Mouse (Mus musculus): ENCODE data around the gene Egfr. TPM values are rescaled to one million over a fixed set of nuclear protein-coding genes. Genes with fewer than 3 reads are reported as not detected.

The Egfr gene
- polyA plus RNA-seq, 1 experiment: 1.7 TPM

DNA sequence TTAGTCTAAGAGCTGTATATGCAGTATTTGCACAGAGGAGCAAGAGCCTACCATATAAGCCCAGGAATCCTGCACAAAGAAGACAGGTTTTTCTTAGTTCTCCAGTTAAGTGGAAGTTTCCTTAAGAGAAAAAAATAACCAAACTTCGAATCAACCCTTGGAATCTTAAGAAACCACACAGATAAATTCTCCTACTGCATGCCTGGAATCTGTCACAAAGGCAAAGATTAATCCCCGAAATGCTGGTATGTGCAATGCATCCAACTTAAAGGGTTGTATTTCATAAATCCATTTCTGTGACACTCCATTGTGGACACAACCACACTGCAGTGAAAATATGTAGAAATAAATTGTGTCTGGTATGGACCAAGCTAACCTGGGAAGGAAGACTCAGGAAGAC, 102.1 kb downstream of the Egfr start:
- H3K27ac ChIP-seq (ENCODE audit: control insufficient read depth, insufficient read depth, low read depth, low read length): no peak overlapping the region
- no peak for TF ChIP-seq CTCF (IDR thresholded peaks at IDR 0.05; ENCODE audit: control insufficient read depth, insufficient read depth, insufficient replicate concordance, low read depth, low read length)
- no peak for TF ChIP-seq POLR2A (IDR thresholded peaks at IDR 0.05; ENCODE audit: control insufficient read depth, low read depth, low read length)
- H3K27me3 ChIP-seq (ENCODE audit: control insufficient read depth, insufficient read depth, low read length): no peaks in the 10 kb centered on the region
- no peak overlapping the region for H3K4me3 ChIP-seq (ENCODE audit: control insufficient read depth, low read depth, low read length)
- H3K4me1 ChIP-seq (ENCODE audit: control insufficient read depth, insufficient read depth, low read length): no peaks in the 10 kb centered on the region
- no peaks in the 10 kb centered on the region for H3K36me3 ChIP-seq (ENCODE audit: control insufficient read depth, insufficient read depth, low read length)

DNA sequence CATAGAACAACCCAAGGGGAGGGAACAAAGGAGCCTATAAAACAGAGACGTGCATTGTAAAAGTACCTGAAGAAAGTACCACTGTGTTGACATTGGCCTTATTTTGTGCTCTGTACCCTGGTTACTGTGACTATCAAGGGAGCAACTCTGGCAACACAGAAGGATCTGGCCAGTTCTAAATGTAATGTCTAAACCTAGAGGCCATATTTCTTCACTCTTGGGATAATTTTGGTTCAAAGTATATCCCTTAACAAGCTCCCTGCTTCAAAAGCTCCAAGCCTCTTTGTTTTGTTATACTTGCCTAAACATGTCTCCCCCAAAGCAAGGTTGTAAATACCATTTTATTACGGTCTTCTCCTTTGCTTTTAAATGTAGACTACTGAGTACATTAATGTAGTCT, 105.3 kb downstream of the Egfr start:
- Histone ChIP-seq H3K36me3 (ENCODE audit: control insufficient read depth, insufficient read depth, low read length) (no peaks in the 10 kb centered on the region), H3K27ac (ENCODE audit: control insufficient read depth, insufficient read depth, low read depth, low read length) (no peak overlapping the region), H3K27me3 (ENCODE audit: control insufficient read depth, insufficient read depth, low read length) (no peaks in the 10 kb centered on the region), H3K4me3 (ENCODE audit: control insufficient read depth, low read depth, low read length) (no peak overlapping the region), H3K4me1 (ENCODE audit: control insufficient read depth, insufficient read depth, low read length) (no peaks in the 10 kb centered on the region)
- TF ChIP-seq POLR2A (IDR thresholded peaks at IDR 0.05; ENCODE audit: control insufficient read depth, low read depth, low read length): no peak
- no peak for TF ChIP-seq CTCF (IDR thresholded peaks at IDR 0.05; ENCODE audit: control insufficient read depth, insufficient read depth, insufficient replicate concordance, low read depth, low read length)

DNA sequence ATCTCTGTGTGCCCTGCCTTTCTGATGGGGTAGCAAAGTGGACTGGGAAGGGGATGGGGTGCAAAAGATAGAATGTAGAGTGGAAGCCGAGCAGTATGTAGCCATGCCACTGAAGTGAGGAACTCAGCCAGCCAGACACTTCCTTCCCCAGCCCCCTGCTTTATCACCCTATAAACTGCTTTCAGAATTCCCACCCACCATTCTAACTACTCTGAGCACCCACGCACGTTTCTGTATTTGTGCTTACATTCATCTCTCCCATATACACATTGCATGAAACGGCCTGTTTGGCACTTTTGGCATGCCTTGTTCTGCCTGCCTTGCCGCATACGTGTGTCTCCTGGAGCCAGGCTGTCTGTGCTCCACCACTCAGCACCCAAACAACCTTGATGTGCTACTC, 109.0 kb downstream of the Egfr start:
- Histone ChIP-seq H3K27me3 (ENCODE audit: control insufficient read depth, insufficient read depth, low read length) (no peaks in the 10 kb centered on the region), H3K4me3 (ENCODE audit: control insufficient read depth, low read depth, low read length) (no peak overlapping the region), H3K4me1 (ENCODE audit: control insufficient read depth, insufficient read depth, low read length) (no peaks in the 10 kb centered on the region), H3K27ac (ENCODE audit: control insufficient read depth, insufficient read depth, low read depth, low read length) (no peak overlapping the region), H3K36me3 (ENCODE audit: control insufficient read depth, insufficient read depth, low read length) (no peaks in the 10 kb centered on the region)
- TF ChIP-seq CTCF (IDR thresholded peaks at IDR 0.05; ENCODE audit: control insufficient read depth, insufficient read depth, insufficient replicate concordance, low read depth, low read length) (no peak), POLR2A (IDR thresholded peaks at IDR 0.05; ENCODE audit: control insufficient read depth, low read depth, low read length) (no peak)

DNA sequence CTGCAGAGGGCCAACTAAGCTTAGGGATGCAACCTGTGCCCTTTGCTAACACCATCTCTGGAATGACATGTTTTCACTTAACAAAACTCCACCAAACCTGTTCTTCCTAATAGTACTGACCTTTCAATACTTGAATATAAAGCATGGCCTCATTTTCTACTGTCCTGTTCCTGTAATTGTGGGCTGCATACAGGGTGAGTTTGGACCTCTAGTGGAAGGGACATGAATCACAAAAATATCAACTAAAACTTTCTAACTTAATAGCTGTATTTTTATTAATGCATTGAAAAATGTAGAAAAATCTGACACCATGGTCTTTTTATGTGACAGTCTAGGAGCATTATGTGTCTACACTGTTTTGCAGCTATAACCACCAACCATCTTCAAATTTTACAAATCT, 111.5 kb downstream of the Egfr start:
- Histone ChIP-seq H3K36me3 (ENCODE audit: control insufficient read depth, insufficient read depth, low read length) (no peaks in the 10 kb centered on the region), H3K27me3 (ENCODE audit: control insufficient read depth, insufficient read depth, low read length) (no peaks in the 10 kb centered on the region), H3K4me3 (ENCODE audit: control insufficient read depth, low read depth, low read length) (no peak overlapping the region), H3K4me1 (ENCODE audit: control insufficient read depth, insufficient read depth, low read length) (no peaks in the 10 kb centered on the region), H3K27ac (ENCODE audit: control insufficient read depth, insufficient read depth, low read depth, low read length) (no peak overlapping the region)
- TF ChIP-seq POLR2A (IDR thresholded peaks at IDR 0.05; ENCODE audit: control insufficient read depth, low read depth, low read length) (no peak), CTCF (IDR thresholded peaks at IDR 0.05; ENCODE audit: control insufficient read depth, insufficient read depth, insufficient replicate concordance, low read depth, low read length) (no peak)

DNA sequence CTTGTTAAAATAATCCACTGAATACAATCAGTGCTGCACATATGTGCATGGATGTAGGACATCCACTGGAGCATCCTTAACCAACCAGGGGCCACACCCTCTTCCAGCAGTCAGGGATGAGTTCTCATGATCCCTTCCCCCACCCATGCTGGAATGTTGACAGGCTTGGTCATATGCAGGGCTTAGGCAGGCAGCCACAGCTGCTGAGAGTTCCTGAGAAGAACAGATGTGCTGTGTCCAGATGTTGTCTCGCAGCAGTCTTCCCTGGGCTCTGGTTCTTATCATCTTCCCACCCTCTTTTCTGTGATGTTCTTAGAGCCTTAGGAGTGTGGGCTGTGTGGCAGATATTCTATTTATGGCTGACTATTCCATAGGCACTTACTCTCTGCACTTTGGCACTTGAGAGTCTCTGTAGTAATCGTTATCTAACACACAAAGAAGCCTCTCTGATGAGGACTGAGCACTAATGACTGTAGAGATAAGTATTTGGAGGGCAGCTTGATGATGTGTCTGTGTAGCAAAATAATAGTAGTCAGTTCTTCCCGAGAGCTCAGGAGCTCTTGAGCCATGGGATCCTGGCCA, 113.1 kb downstream of the Egfr start:
- TF ChIP-seq POLR2A (IDR thresholded peaks at IDR 0.05; ENCODE audit: control insufficient read depth, low read depth, low read length) (no peak), CTCF (IDR thresholded peaks at IDR 0.05; ENCODE audit: control insufficient read depth, insufficient read depth, insufficient replicate concordance, low read depth, low read length) (no peak)
- no peaks in the 10 kb centered on the region for H3K4me1 ChIP-seq (ENCODE audit: control insufficient read depth, insufficient read depth, low read length)
- no peaks in the 10 kb centered on the region for H3K36me3 ChIP-seq (ENCODE audit: control insufficient read depth, insufficient read depth, low read length)
- no peak overlapping the region for H3K4me3 ChIP-seq (ENCODE audit: control insufficient read depth, low read depth, low read length)
- no peak overlapping the region for H3K27ac ChIP-seq (ENCODE audit: control insufficient read depth, insufficient read depth, low read depth, low read length)
- H3K27me3 ChIP-seq (ENCODE audit: control insufficient read depth, insufficient read depth, low read length): no peaks in the 10 kb centered on the region

DNA sequence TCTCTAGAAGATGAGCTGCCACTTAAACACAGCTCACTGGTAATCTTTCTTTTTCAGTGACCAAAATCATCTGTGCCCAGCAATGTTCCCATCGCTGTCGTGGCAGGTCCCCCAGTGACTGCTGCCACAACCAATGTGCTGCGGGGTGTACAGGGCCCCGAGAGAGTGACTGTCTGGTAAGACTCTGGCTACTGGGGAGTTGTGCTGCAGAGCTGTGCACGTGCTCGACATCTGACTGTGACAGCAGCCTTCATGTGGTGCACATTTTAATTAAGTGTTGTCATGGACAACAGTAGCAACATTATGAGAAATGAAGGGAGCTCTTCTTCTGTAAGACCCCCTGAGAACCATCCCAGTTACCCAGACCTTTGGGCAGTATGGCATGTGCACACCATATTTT, 116.0 kb downstream of the Egfr start:
- TF ChIP-seq POLR2A (IDR thresholded peaks at IDR 0.05; ENCODE audit: control insufficient read depth, low read depth, low read length) (no peak), CTCF (IDR thresholded peaks at IDR 0.05; ENCODE audit: control insufficient read depth, insufficient read depth, insufficient replicate concordance, low read depth, low read length) (no peak)
- Histone ChIP-seq H3K4me1 (ENCODE audit: control insufficient read depth, insufficient read depth, low read length) (no peaks in the 10 kb centered on the region), H3K27ac (ENCODE audit: control insufficient read depth, insufficient read depth, low read depth, low read length) (no peak overlapping the region), H3K27me3 (ENCODE audit: control insufficient read depth, insufficient read depth, low read length) (no peaks in the 10 kb centered on the region), H3K4me3 (ENCODE audit: control insufficient read depth, low read depth, low read length) (no peak overlapping the region), H3K36me3 (ENCODE audit: control insufficient read depth, insufficient read depth, low read length) (no peaks in the 10 kb centered on the region)

DNA sequence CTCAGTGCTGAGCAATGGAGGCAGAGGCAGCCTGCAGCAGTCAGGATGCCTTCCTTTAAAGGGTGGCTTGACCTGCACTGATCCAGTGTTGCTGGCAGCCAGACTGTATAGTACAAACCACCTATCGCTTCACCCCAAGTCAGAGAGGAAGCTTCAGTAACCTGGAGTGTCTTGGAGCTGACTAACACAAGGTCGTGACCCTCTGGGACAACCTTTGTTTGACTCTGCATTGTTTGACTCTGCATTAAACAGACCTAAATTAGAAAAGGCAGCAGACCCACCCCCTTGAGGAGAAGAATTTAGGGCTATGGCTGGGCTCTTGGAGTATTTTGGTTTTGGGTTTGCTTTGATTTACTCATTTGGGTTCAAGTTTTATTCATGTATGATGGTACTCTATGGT, 117.5 kb downstream of the Egfr start:
- no peak overlapping the region for H3K4me3 ChIP-seq (ENCODE audit: control insufficient read depth, low read depth, low read length)
- no peaks in the 10 kb centered on the region for H3K4me1 ChIP-seq (ENCODE audit: control insufficient read depth, insufficient read depth, low read length)
- no peak overlapping the region for H3K27ac ChIP-seq (ENCODE audit: control insufficient read depth, insufficient read depth, low read depth, low read length)
- no peaks in the 10 kb centered on the region for H3K27me3 ChIP-seq (ENCODE audit: control insufficient read depth, insufficient read depth, low read length)
- no peaks in the 10 kb centered on the region for H3K36me3 ChIP-seq (ENCODE audit: control insufficient read depth, insufficient read depth, low read length)
- no peak for TF ChIP-seq POLR2A (IDR thresholded peaks at IDR 0.05; ENCODE audit: control insufficient read depth, low read depth, low read length)
- no peak for TF ChIP-seq CTCF (IDR thresholded peaks at IDR 0.05; ENCODE audit: control insufficient read depth, insufficient read depth, insufficient replicate concordance, low read depth, low read length)

DNA sequence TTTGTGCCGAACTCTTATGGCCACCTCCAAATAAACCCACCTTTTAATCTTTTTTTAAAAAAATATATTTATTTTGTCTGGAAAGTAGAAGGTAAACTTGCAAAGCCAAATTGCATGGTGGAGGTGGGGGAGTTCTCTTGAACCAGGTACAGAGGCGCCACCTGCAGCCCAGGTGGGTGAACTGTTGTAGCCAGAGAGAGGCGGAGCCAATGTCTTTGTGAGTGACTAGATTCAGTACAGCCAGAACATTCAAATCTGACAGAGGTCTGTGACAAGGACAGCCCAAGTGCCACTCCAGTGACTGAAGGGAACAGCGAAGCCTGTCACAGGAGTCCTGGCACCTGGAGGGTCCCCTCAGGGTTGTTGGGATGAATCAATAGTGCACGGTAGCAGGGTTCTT, 119.1 kb downstream of the Egfr start:
- TF ChIP-seq CTCF (IDR thresholded peaks at IDR 0.05; ENCODE audit: control insufficient read depth, insufficient read depth, insufficient replicate concordance, low read depth, low read length) (peak; percentile 43; the same call in 1 of the 2 replicates), POLR2A (IDR thresholded peaks at IDR 0.05; ENCODE audit: control insufficient read depth, low read depth, low read length) (no peak)
- Histone ChIP-seq H3K4me3 (ENCODE audit: control insufficient read depth, low read depth, low read length) (no peak overlapping the region), H3K4me1 (ENCODE audit: control insufficient read depth, insufficient read depth, low read length) (no peaks in the 10 kb centered on the region), H3K27me3 (ENCODE audit: control insufficient read depth, insufficient read depth, low read length) (no peaks in the 10 kb centered on the region), H3K27ac (ENCODE audit: control insufficient read depth, insufficient read depth, low read depth, low read length) (no peak overlapping the region), H3K36me3 (ENCODE audit: control insufficient read depth, insufficient read depth, low read length) (no peaks in the 10 kb centered on the region)

Measured in testis, adult 2 months (tissue).